Mouse (Mus musculus): ENCODE results near the gene Thbs4. TPM values are rescaled to one million over a fixed set of nuclear protein-coding genes. Genes with fewer than 3 reads are reported as not detected.

Thbs4 gene
- polyA plus RNA-seq, 1 experiment from 2014 or later = 33.4 TPM

DNA sequence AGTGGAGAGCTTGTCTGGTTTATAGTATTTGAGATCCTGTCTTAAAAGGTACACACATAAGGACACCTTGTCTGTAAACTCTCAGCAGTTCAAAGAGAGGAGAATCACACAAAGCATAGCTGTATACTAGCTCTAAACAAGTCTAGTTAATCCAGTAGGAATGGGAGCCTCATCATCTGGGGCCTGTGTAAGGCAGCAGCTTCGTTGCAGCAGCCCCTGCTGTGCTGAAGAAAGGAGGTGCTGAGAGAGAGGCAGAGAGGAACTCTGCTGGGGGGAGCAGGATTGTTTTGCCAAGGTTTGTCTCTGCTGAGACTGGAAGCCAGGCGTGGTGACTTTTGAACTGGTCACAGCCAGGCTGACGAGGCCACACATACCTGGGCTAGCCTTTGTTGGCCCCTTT lies 85.1 kb downstream of the Thbs4 start:
- 44% methylated on average over 3 of the region's 3 CpGs for WGBS
- no peak overlapping the region for H3K4me3 ChIP-seq
- no peak for ATAC-seq (ENCODE audit: low FRiP score, low read depth)
- no peaks in the 10 kb centered on the region for H3K27me3 ChIP-seq
- H3K4me1 ChIP-seq = no peaks in the 10 kb centered on the region
- H3K9me3 ChIP-seq = no peaks in the 10 kb centered on the region; the same call in 1 of the 2 replicates
- no peak overlapping the region for H3K4me2 ChIP-seq (replicated peaks)
- H3K27ac ChIP-seq = no peak overlapping the region
- H3K36me3 ChIP-seq = no peaks in the 10 kb centered on the region; the same call in 1 of the 2 replicates
- H3K9ac ChIP-seq = no peak overlapping the region

GRCm38 (mm10) chr13:92708466-92708865 lies 86.2 kb downstream of the Thbs4 start:
- Histone ChIP-seq H3K4me1 (0 out of 2 replicates have a peak, but pooled peaks cover 3% of the 10 kb centered on the region), H3K27ac (no peak overlapping the region), H3K4me3 (no peak overlapping the region), H3K4me2 (replicated peaks) (no peak overlapping the region), H3K36me3 (no peaks in the 10 kb centered on the region), H3K9me3 (no peaks in the 10 kb centered on the region), H3K27me3 (no peaks in the 10 kb centered on the region), H3K9ac (no peak overlapping the region)
- ATAC-seq (ENCODE audit: low FRiP score, low read depth) = no peak
- WGBS = 82% methylated on average over 1 of the region's 1 CpGs

GRCm38 (mm10) chr13:92707941-92708340 lies 86.7 kb downstream of the Thbs4 start:
- 61% methylated on average over 2 of the region's 2 CpGs for WGBS
- no peak overlapping the region for H3K4me3 ChIP-seq
- no peaks in the 10 kb centered on the region for H3K27me3 ChIP-seq
- H3K4me1 ChIP-seq = 0 out of 2 replicates have a peak, but pooled peaks cover 8% of the 10 kb centered on the region
- no peak overlapping the region for H3K27ac ChIP-seq
- H3K9me3 ChIP-seq = no peaks in the 10 kb centered on the region
- H3K9ac ChIP-seq = no peak overlapping the region
- no peak overlapping the region for H3K4me2 ChIP-seq (replicated peaks)
- no peaks in the 10 kb centered on the region for H3K36me3 ChIP-seq
- no peak for ATAC-seq (ENCODE audit: low FRiP score, low read depth)

GRCm38 (mm10) chr13:92706342-92707061 lies 88.1 kb downstream of the Thbs4 start:
- H3K27ac ChIP-seq = no peak overlapping the region
- H3K4me3 ChIP-seq = no peak overlapping the region
- H3K4me1 ChIP-seq = 0 out of 2 replicates have a peak, but pooled peaks cover 8% of the 10 kb centered on the region
- H3K9ac ChIP-seq = no peak overlapping the region
- no peaks in the 10 kb centered on the region for H3K36me3 ChIP-seq
- H3K27me3 ChIP-seq = no peaks in the 10 kb centered on the region
- ATAC-seq (ENCODE audit: low FRiP score, low read depth) = no peak
- WGBS = 90% methylated on average over 9 of the region's 9 CpGs
- H3K9me3 ChIP-seq = no peaks in the 10 kb centered on the region
- H3K4me2 ChIP-seq (replicated peaks) = no peak overlapping the region

GRCm38 (mm10) chr13:92705016-92705535 lies 89.5 kb downstream of the Thbs4 start:
- 85% methylated on average over 7 of the region's 7 CpGs for WGBS
- Histone ChIP-seq H3K4me2 (replicated peaks) (no peak overlapping the region), H3K36me3 (no peaks in the 10 kb centered on the region), H3K4me1 (0 out of 2 replicates have a peak, but pooled peaks cover 8% of the 10 kb centered on the region), H3K4me3 (no peak overlapping the region), H3K27ac (no peak overlapping the region), H3K27me3 (no peaks in the 10 kb centered on the region), H3K9ac (no peak overlapping the region), H3K9me3 (no peaks in the 10 kb centered on the region)
- ATAC-seq (ENCODE audit: low FRiP score, low read depth) = no peak

DNA sequence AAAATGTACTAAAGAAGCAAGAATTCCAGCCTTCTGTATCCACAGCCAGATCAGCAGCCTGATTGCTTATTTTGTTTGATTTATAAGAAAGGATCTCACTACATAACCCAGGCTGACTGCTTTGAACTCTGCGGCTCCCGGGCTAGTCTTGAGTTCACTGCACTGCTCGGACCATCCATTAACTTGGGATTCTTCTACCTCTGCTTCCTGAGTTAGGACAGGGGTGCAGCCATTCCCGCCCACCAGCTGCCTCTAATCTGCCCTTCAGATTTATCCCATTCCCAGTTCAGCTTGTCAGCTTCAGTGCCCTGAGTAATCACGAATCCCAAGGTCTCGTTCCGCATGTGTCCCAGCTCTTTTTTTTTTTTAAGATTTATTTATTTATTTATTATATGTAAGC lies 90.4 kb downstream of the Thbs4 start:
- Histone ChIP-seq H3K4me1 (0 out of 2 replicates have a peak, but pooled peaks cover 8% of the 10 kb centered on the region), H3K9me3 (no peaks in the 10 kb centered on the region), H3K4me2 (replicated peaks) (no peak overlapping the region), H3K4me3 (no peak overlapping the region), H3K36me3 (no peaks in the 10 kb centered on the region), H3K27me3 (no peaks in the 10 kb centered on the region), H3K9ac (no peak overlapping the region), H3K27ac (no peak overlapping the region)
- 67% methylated on average over 7 of the region's 7 CpGs for WGBS
- no peak for ATAC-seq (ENCODE audit: low FRiP score, low read depth)

DNA sequence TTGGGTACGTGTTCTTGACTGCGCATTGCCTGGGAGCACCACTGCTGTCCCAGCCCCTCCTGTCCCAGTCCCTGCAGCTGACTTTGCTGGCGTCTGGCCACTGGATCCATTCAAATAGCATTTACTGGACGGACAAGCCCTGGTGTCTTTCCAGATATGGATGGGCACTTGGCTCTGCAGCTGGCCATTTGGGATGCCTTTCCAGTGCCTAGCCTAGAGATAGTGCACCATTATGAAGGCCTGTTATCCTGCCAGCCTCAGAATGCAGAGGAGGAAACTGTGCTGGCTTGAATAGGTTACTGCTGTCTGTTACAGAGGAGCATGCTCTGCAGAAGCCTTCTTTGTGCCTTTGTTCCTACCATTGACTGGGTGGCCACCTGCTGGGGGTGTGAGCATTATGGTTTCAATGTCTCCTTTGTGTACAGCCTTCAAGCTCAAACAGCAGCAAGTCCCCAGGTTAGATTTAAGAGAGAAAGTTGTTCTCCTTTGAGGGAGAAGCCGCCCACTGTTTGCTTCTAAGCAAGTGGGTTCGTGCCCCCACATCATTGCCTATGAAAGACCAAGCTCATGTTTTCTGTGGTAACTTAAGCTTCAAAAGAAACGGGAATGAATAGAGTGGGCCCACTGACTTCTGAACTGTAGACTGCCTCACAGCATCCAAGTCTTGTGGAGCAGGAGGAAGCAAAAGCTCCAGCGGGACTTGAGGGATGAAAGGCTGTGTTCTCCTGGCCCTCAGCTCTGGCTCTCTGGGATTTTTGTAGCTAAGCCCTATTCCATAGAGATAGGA lies 91.2 kb downstream of the Thbs4 start:
- 0 out of 2 replicates have a peak, but pooled peaks cover 8% of the 10 kb centered on the region for H3K4me1 ChIP-seq
- no peak for ATAC-seq (ENCODE audit: low FRiP score, low read depth)
- no peaks in the 10 kb centered on the region for H3K36me3 ChIP-seq
- no peak overlapping the region for H3K4me3 ChIP-seq
- no peak overlapping the region for H3K9ac ChIP-seq
- no peak overlapping the region for H3K4me2 ChIP-seq (replicated peaks)
- H3K9me3 ChIP-seq = no peaks in the 10 kb centered on the region
- H3K27me3 ChIP-seq = no peaks in the 10 kb centered on the region
- no peak overlapping the region for H3K27ac ChIP-seq
- WGBS = 76% methylated on average over 8 of the region's 8 CpGs

DNA sequence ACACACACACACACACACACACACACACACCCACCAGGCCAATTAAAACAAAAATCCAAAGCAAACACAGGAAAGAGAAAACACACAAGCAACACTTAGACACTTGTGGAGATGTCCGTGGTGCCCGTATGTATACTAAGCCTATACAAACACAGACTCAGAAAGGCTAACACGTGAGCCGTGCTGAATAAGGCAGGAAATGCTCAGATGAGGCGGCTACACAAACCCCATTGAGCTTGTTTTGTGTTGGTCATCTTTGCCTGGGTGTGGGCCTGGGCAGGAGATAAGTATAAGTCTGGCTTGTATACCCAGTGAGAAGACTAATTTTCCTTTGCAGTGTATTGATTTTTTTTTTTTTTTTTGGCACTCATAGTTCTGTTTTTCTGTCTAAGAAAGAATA lies 92.6 kb downstream of the Thbs4 start:
- WGBS = 80% methylated on average over 5 of the region's 5 CpGs
- 0 out of 2 replicates have a peak, but pooled peaks cover 8% of the 10 kb centered on the region for H3K4me1 ChIP-seq
- H3K4me2 ChIP-seq (replicated peaks) = no peak overlapping the region
- H3K4me3 ChIP-seq = no peak overlapping the region
- no peaks in the 10 kb centered on the region for H3K27me3 ChIP-seq
- no peak overlapping the region for H3K27ac ChIP-seq
- H3K36me3 ChIP-seq = no peaks in the 10 kb centered on the region
- ATAC-seq (ENCODE audit: low FRiP score, low read depth) = no peak
- H3K9me3 ChIP-seq = no peaks in the 10 kb centered on the region
- H3K9ac ChIP-seq = no peak overlapping the region

Other genes starting within 250 kb of the Thbs4 start
- not detected in 2 replicates for gene Spz1, start 218.6 kb downstream of the Thbs4 start, polyA plus RNA-seq (2015; fragmentation: Nextera tagmentation; extraction: Ambion mirVana)
- gene Serinc5, start 183.7 kb downstream of the Thbs4 start, polyA plus RNA-seq (2015; fragmentation: Nextera tagmentation; extraction: Ambion mirVana) = 7.8 and 10.5 TPM in 2 replicates
- gene Mtx3, start 49.9 kb upstream of the Thbs4 start, polyA plus RNA-seq (2015; fragmentation: Nextera tagmentation; extraction: Ambion mirVana) = 5.1 TPM in 2 replicates